15 mouse cellular contexts compared by ENCODE assay signal in the genomic region with DNA sequence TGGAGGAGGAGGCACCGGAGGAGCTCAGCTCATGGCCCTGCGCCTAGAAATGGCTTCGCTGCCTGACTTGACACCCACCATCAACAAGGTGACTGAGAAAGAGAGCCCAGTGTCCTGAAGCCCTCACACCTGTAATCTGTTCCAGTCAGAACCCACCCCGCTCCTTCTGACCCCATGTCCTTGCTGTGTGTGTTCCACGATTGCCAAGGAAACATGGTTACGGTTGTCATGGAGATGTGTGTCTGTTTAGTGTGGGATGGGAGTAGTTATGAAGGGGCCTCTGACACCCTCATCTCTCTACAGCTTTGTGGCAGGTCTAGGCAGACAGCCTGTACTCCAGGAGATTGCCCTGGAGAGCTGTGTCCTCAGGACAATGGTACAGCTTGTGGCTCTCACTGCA. TPM values are rescaled to one million over a fixed set of nuclear protein-coding genes. Genes with fewer than 3 reads are reported as not detected.
DNase-seq lines count a peak whose midpoint lies in the region; ATAC-seq and TF ChIP-seq lines count a peak whose summit lies in the region.
"Had no signal": no experiment of that assay in that cellular context is flagged by ENCODE, and none has a peak within 500 bp of the region (broad histone marks: within the 10 kb centered on the region; RNA-seq: fewer than 3 reads in every experiment).

No protein-coding gene starts in this region.

- H3K4me1 ChIP-seq in forebrain, embryonic 14.5 days (ENCODE audit: control insufficient read depth, insufficient read depth, low read length), result peaks cover 16% of the 10 kb centered on the region; the same call in 1 of the 2 replicates
- no peaks in the 10 kb centered on the region for H3K4me1 ChIP-seq in forebrain, embryonic 11.5 days (replicated peaks; ENCODE audit: control insufficient read depth, insufficient read depth, low read length)
- H3K4me1 ChIP-seq in hindbrain, postnatal 0 days (ENCODE audit: insufficient read depth, low read length), result peaks cover 29% of the 10 kb centered on the region
- peaks cover 26% of the 10 kb centered on the region for H3K4me1 ChIP-seq in hindbrain, embryonic 16.5 days (ENCODE audit: control insufficient read depth, insufficient read depth, low read depth, low read length)
- peaks cover 31% of the 10 kb centered on the region for H3K4me1 ChIP-seq in midbrain, embryonic 13.5 days (replicated peaks)
- 0 out of 2 replicates have a peak, but pooled peaks cover 4% of the 10 kb centered on the region for H3K4me1 ChIP-seq in intestine, embryonic 15.5 days (replicated peaks)

- no peak for TF ChIP-seq POLR2A in brain, embryonic 14.5 days (IDR thresholded peaks at IDR 0.05; ENCODE audit: borderline replicate concordance, extremely low read depth, insufficient read depth, insufficient read length, poor library complexity, severe bottlenecking)

- H3K27me3 ChIP-seq in forebrain, embryonic 14.5 days (replicated peaks; ENCODE audit: control insufficient read depth, insufficient read depth, low read length), result no peaks in the 10 kb centered on the region
- H3K27me3 ChIP-seq in forebrain, embryonic 11.5 days (ENCODE audit: control insufficient read depth, insufficient read depth, low read length), result no peaks in the 10 kb centered on the region
- H3K27me3 ChIP-seq in hindbrain, postnatal 0 days (ENCODE audit: insufficient read depth, low read length), result no peaks in the 10 kb centered on the region
- no peaks in the 10 kb centered on the region for H3K27me3 ChIP-seq in hindbrain, embryonic 16.5 days (replicated peaks; ENCODE audit: control insufficient read depth, insufficient read depth, low read length)
- H3K27me3 ChIP-seq in midbrain, embryonic 13.5 days, result peaks cover 4% of the 10 kb centered on the region; the same call in 1 of the 2 replicates
- H3K27me3 ChIP-seq in intestine, embryonic 15.5 days (replicated peaks), result no peaks in the 10 kb centered on the region

- no peak for ATAC-seq in forebrain, embryonic 14.5 days
- ATAC-seq in forebrain, embryonic 11.5 days (replicated peaks; ENCODE audit: low FRiP score), result no peak
- ATAC-seq in hindbrain, postnatal 0 days, result peak; percentile 31
- ATAC-seq in hindbrain, embryonic 16.5 days, result no peak
- ATAC-seq in midbrain, embryonic 13.5 days, result peak; percentile 21; the same call in 1 of the 2 replicates
- no peak for ATAC-seq in intestine, embryonic 15.5 days

- no peak for TF ChIP-seq CTCF in hindbrain, postnatal 0 days (IDR thresholded peaks at IDR 0.05; ENCODE audit: low read depth)
- no peak for TF ChIP-seq CTCF in brain, embryonic 14.5 days (IDR thresholded peaks at IDR 0.05; ENCODE audit: borderline replicate concordance, extremely low read depth, insufficient read depth, insufficient read length)

- no peaks in the 10 kb centered on the region for H3K36me3 ChIP-seq in forebrain, embryonic 14.5 days (ENCODE audit: control insufficient read depth, insufficient read depth, low read length)
- no peaks in the 10 kb centered on the region for H3K36me3 ChIP-seq in forebrain, embryonic 11.5 days (ENCODE audit: control insufficient read depth, insufficient read depth, low read length)
- H3K36me3 ChIP-seq in hindbrain, postnatal 0 days (ENCODE audit: insufficient read depth, low read length), result no peaks in the 10 kb centered on the region
- H3K36me3 ChIP-seq in hindbrain, embryonic 16.5 days (ENCODE audit: control insufficient read depth, insufficient read depth, low read length), result no peaks in the 10 kb centered on the region
- H3K36me3 ChIP-seq in midbrain, embryonic 13.5 days, result no peaks in the 10 kb centered on the region
- no peaks in the 10 kb centered on the region for H3K36me3 ChIP-seq in intestine, embryonic 15.5 days

- no peaks in the 10 kb centered on the region for H3K9me3 ChIP-seq in forebrain, embryonic 14.5 days (replicated peaks; ENCODE audit: control insufficient read depth, low read length)
- no peaks in the 10 kb centered on the region for H3K9me3 ChIP-seq in forebrain, embryonic 11.5 days (ENCODE audit: control insufficient read depth, low read length)
- H3K9me3 ChIP-seq in hindbrain, postnatal 0 days (ENCODE audit: low read length), result no peaks in the 10 kb centered on the region
- H3K9me3 ChIP-seq in hindbrain, embryonic 16.5 days (ENCODE audit: control insufficient read depth, low read length), result no peaks in the 10 kb centered on the region
- no peaks in the 10 kb centered on the region for H3K9me3 ChIP-seq in midbrain, embryonic 13.5 days
- H3K9me3 ChIP-seq in intestine, embryonic 15.5 days, result no peaks in the 10 kb centered on the region

- no peak overlapping the region for H3K4me3 ChIP-seq in forebrain, embryonic 14.5 days (ENCODE audit: low read depth, low read length)
- no peak overlapping the region for H3K4me3 ChIP-seq in forebrain, embryonic 11.5 days (ENCODE audit: low read depth, low read length)
- H3K4me3 ChIP-seq in hindbrain, postnatal 0 days (ENCODE audit: low read length), result no peak overlapping the region
- no peak overlapping the region for H3K4me3 ChIP-seq in hindbrain, embryonic 16.5 days (ENCODE audit: low read length)
- no peak overlapping the region for H3K4me3 ChIP-seq in midbrain, embryonic 13.5 days (replicated peaks)
- no peak overlapping the region for H3K4me3 ChIP-seq in intestine, embryonic 15.5 days (replicated peaks)

- 80% methylated on average over 6 of the region's 6 CpGs for WGBS in forebrain, embryonic 14.5 days
- WGBS in forebrain, embryonic 11.5 days, result 77% methylated on average over 6 of the region's 6 CpGs
- 55% methylated on average over 6 of the region's 6 CpGs for WGBS in hindbrain, postnatal 0 days
- 67% methylated on average over 6 of the region's 6 CpGs for WGBS in hindbrain, embryonic 16.5 days
- WGBS in midbrain, embryonic 13.5 days, result 73% methylated on average over 6 of the region's 6 CpGs
- 65% methylated on average over 6 of the region's 6 CpGs for WGBS in intestine, embryonic 15.5 days

- no peak overlapping the region for H3K4me2 ChIP-seq in forebrain, embryonic 14.5 days (ENCODE audit: low read length)
- H3K4me2 ChIP-seq in forebrain, embryonic 11.5 days (ENCODE audit: low read depth, low read length, severe bottlenecking), result no peak overlapping the region
- H3K4me2 ChIP-seq in hindbrain, postnatal 0 days (ENCODE audit: low read depth, low read length), result no peak overlapping the region
- H3K4me2 ChIP-seq in hindbrain, embryonic 16.5 days (ENCODE audit: low read length), result no peak overlapping the region
- no peak overlapping the region for H3K4me2 ChIP-seq in midbrain, embryonic 13.5 days (replicated peaks)
- no peak overlapping the region for H3K4me2 ChIP-seq in intestine, embryonic 15.5 days (replicated peaks)

- no peak overlapping the region for H3K9ac ChIP-seq in forebrain, embryonic 14.5 days (ENCODE audit: low read length)
- no peak overlapping the region for H3K9ac ChIP-seq in forebrain, embryonic 11.5 days (ENCODE audit: low read length)
- H3K9ac ChIP-seq in hindbrain, postnatal 0 days (replicated peaks; ENCODE audit: low read length), result no peak overlapping the region
- H3K9ac ChIP-seq in hindbrain, embryonic 16.5 days (ENCODE audit: low read depth, low read length), result no peak overlapping the region
- no peak overlapping the region for H3K9ac ChIP-seq in midbrain, embryonic 13.5 days (replicated peaks)
- no peak overlapping the region for H3K9ac ChIP-seq in intestine, embryonic 15.5 days
- H3K9ac ChIP-seq: liver, embryonic 14.5 days had no signal

- DNase-seq in forebrain, embryonic 14.5 days (ENCODE audit: low spot score), result peak; percentile 40
- DNase-seq in forebrain, embryonic 11.5 days (ENCODE audit: low spot score), result no peak
- DNase-seq in hindbrain, postnatal 0 days (ENCODE audit: low spot score), result peak; percentile 60
- peak; percentile 71 for DNase-seq in brain, embryonic 14.5 days (ENCODE audit: low read depth)
- no peak for DNase-seq in cerebellum, postnatal 36 days
- DNase-seq: cerebellum, postnatal 14 days; gastrocnemius, postnatal 25 days; kidney, postnatal 36 days; thymus, postnatal 36 days had no signal

- H3K27ac ChIP-seq in forebrain, embryonic 14.5 days (ENCODE audit: low read depth, low read length), result 0 out of 2 replicates have a peak overlapping the region, but pooled peaks have one; percentile 27
- no peak overlapping the region for H3K27ac ChIP-seq in forebrain, embryonic 11.5 days (ENCODE audit: low read depth, low read length)
- H3K27ac ChIP-seq in hindbrain, postnatal 0 days, result peak overlapping the region; percentile 8; the same call in 1 of the 2 replicates
- H3K27ac ChIP-seq in hindbrain, embryonic 16.5 days (ENCODE audit: low read depth, low read length), result no peak overlapping the region
- H3K27ac ChIP-seq in midbrain, embryonic 13.5 days, result no peak overlapping the region
- H3K27ac ChIP-seq in intestine, embryonic 15.5 days, result no peak overlapping the region
- H3K27ac ChIP-seq: liver, embryonic 14.5 days had no signal

RNA-seq across cellular contexts. Expression of a gene that starts 35.6 kb away (rescaled TPM):
- 36.1 and 44.6 TPM in 2 replicates for polyA plus RNA-seq in forebrain, embryonic 14.5 days (2014; fragmentation: Nextera tagmentation; extraction: Ambion mirVana)
- 15.0 and 17.4 TPM in 2 replicates for polyA plus RNA-seq in forebrain, embryonic 11.5 days (2014; fragmentation: Nextera tagmentation; extraction: Ambion mirVana)
- 32.9 and 34.6 TPM in 2 replicates for total RNA-seq in hindbrain, postnatal 0 days (2014; rRNA removed)
- polyA plus RNA-seq in hindbrain, postnatal 0 days (2015; fragmentation: Nextera tagmentation; extraction: Ambion mirVana), result 30.9 and 35.1 TPM in 2 replicates
- polyA plus RNA-seq in hindbrain, embryonic 16.5 days (2015; fragmentation: Nextera tagmentation; extraction: Ambion mirVana), result 44.2 and 44.6 TPM in 2 replicates
- polyA plus RNA-seq in brain, embryonic 14.5 days (2012; rRNA removed), result 40.8 and 47.3 TPM in 2 replicates
- polyA plus RNA-seq in midbrain, embryonic 13.5 days (2015; fragmentation: Nextera tagmentation; extraction: Ambion mirVana), result 42.5 and 43.0 TPM in 2 replicates
- 5.2 and 6.8 TPM in 2 replicates for polyA plus RNA-seq in intestine, embryonic 15.5 days (2015; fragmentation: Nextera tagmentation; extraction: Ambion mirVana)
- total RNA-seq: megakaryocyte, adult 5-6 weeks; MEL had no signal

Comparison
In these comparisons a context has a peak if more than half of its experiments do, and no peak if none do; other contexts are left out.
1. ATAC-seq: peak in hindbrain, postnatal 0 days (single experiment) and midbrain, embryonic 13.5 days (single experiment); none in forebrain, embryonic 14.5 days (single experiment), forebrain, embryonic 11.5 days (single experiment), hindbrain, embryonic 16.5 days (single experiment) and intestine, embryonic 15.5 days (single experiment).
2. DNase-seq: peak in forebrain, embryonic 14.5 days (single experiment), hindbrain, postnatal 0 days (single experiment) and brain, embryonic 14.5 days (single experiment); none in forebrain, embryonic 11.5 days (single experiment) and cerebellum, postnatal 36 days (0 of 2).
3. H3K27ac ChIP-seq: peak in forebrain, embryonic 14.5 days (single experiment) and hindbrain, postnatal 0 days (single experiment); none in forebrain, embryonic 11.5 days (single experiment), hindbrain, embryonic 16.5 days (single experiment), midbrain, embryonic 13.5 days (single experiment) and intestine, embryonic 15.5 days (single experiment).